27 mouse cellular contexts compared by ENCODE assay signal in the genomic region with DNA sequence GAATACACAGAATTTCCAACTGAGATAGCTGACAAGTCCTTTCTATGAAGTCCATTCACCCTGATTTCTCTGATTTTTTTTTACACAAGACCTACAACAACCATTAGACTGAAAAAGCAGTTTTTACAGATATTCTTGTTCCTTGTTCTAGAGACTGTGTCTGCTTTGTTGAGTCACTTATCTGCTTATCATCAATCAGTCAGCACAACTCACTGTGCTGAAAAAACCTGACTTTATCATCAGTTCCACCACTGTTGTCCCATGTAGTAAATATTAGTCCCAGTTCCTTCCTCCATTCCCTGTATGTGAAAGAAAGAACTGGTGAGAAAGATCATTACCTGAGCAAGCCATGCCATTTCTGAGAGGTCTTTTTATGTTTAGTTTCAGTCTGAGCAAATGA.
"Had no signal": no experiment of that assay in that cellular context is flagged by ENCODE, and none has a peak within 500 bp of the region (broad histone marks: within the 10 kb centered on the region; RNA-seq: fewer than 3 reads in every experiment).

No protein-coding gene starts in this region.

- H3K36me3 ChIP-seq: embryonic facial prominence, embryonic 10.5 days; embryonic facial prominence, embryonic 12.5 days; embryonic facial prominence, embryonic 13.5 days; embryonic facial prominence, embryonic 15.5 days; forebrain, embryonic 10.5 days; forebrain, embryonic 12.5 days; forebrain, embryonic 15.5 days had no signal

- ATAC-seq: forebrain, embryonic 13.5 days; forebrain, embryonic 14.5 days; forebrain, embryonic 15.5 days; forebrain, embryonic 16.5 days; forebrain, postnatal 0 days had no signal

- H3K4me2 ChIP-seq: embryonic facial prominence, embryonic 12.5 days; embryonic facial prominence, embryonic 13.5 days; embryonic facial prominence, embryonic 15.5 days; forebrain, embryonic 12.5 days; forebrain, embryonic 13.5 days; forebrain, embryonic 15.5 days had no signal

- H3K27me3 ChIP-seq: embryonic facial prominence, embryonic 12.5 days; embryonic facial prominence, embryonic 13.5 days; embryonic facial prominence, embryonic 15.5 days; forebrain, embryonic 12.5 days; forebrain, embryonic 13.5 days; forebrain, embryonic 15.5 days had no signal

- H3K27ac ChIP-seq: embryonic facial prominence, embryonic 10.5 days; embryonic facial prominence, embryonic 12.5 days; embryonic facial prominence, embryonic 13.5 days; embryonic facial prominence, embryonic 15.5 days; forebrain, embryonic 10.5 days; forebrain, embryonic 12.5 days; forebrain, embryonic 13.5 days; forebrain, embryonic 15.5 days; gastrocnemius, adult 2 months; heart, adult 2 months had no signal

- H3K4me3 ChIP-seq: embryonic facial prominence, embryonic 10.5 days; embryonic facial prominence, embryonic 12.5 days; embryonic facial prominence, embryonic 13.5 days; embryonic facial prominence, embryonic 15.5 days; erythroblast, embryonic 14.5 days; forebrain, embryonic 10.5 days; forebrain, embryonic 12.5 days; forebrain, embryonic 13.5 days; forebrain, embryonic 15.5 days; gastrocnemius, adult 2 months; heart, adult 2 months had no signal

- H3K9ac ChIP-seq: embryonic facial prominence, embryonic 12.5 days; embryonic facial prominence, embryonic 13.5 days; embryonic facial prominence, embryonic 15.5 days; forebrain, embryonic 12.5 days; forebrain, embryonic 13.5 days; forebrain, embryonic 15.5 days; forebrain, postnatal 0 days had no signal

- DNase-seq: cerebellum, adult 9-10 months; cerebellum, adult 9-11 months; cerebellum, postnatal 10 days; cerebellum, postnatal 14 days; cerebellum, postnatal 25 days; cerebellum, postnatal 36 days; embryo, embryonic 11 days; forebrain, postnatal 0 days; gastrocnemius, adult 2 months; gastrocnemius, postnatal 10 days; gastrocnemius, postnatal 14 days; gastrocnemius, postnatal 25 days; gastrocnemius, postnatal 36 days; heart, adult 11 months; heart, adult 18-20 months; heart, adult 2 months had no signal

- H3K4me1 ChIP-seq: embryonic facial prominence, embryonic 10.5 days; embryonic facial prominence, embryonic 12.5 days; embryonic facial prominence, embryonic 13.5 days; embryonic facial prominence, embryonic 15.5 days; forebrain, embryonic 10.5 days; forebrain, embryonic 12.5 days; forebrain, embryonic 13.5 days; forebrain, embryonic 15.5 days had no signal

- H3K9me3 ChIP-seq: embryonic facial prominence, embryonic 10.5 days; embryonic facial prominence, embryonic 12.5 days; embryonic facial prominence, embryonic 13.5 days; embryonic facial prominence, embryonic 15.5 days; forebrain, embryonic 10.5 days; forebrain, embryonic 12.5 days; forebrain, embryonic 13.5 days; forebrain, embryonic 15.5 days had no signal
